Mouse (Mus musculus): ENCODE data around the gene Yif1a. TPM values are rescaled to one million over a fixed set of nuclear protein-coding genes. Genes with fewer than 3 reads are reported as not detected.
"Not testable (repeated sequence)": the region's sequence is repeated elsewhere in the genome, so short reads cannot be mapped to it uniquely, and the experiment has no call there.

Yif1a gene
- total RNA-seq, 4 experiments from 2014 or later: 37.4 to 44.7 (median 39.8) TPM

GRCm38 (mm10) chr19:5085145-5085863 lies 3.0 kb upstream of the Yif1a start, which contains the start of gene Tmem151a:
Gene Tmem151a, minus strand, starts transcription at chr19:5085531.
- no peak for DNase-seq (ENCODE audit: low spot score in 2 of 2)

GRCm38 (mm10) chr19:5086533-5086932 lies 1.8 kb upstream of the Yif1a start:
- not testable (repeated sequence) for DNase-seq (ENCODE audit: low spot score in 2 of 2)

- no peak for DNase-seq (ENCODE audit: low spot score in 2 of 2)
These were observed 986 bp downstream of the Yif1a start for GRCm38 (mm10) chr19:5089324-5089723.

GRCm38 (mm10) chr19:5092083-5092482 lies 3.7 kb downstream of the Yif1a start:
- no peak for DNase-seq (ENCODE audit: low spot score in 2 of 2)

GRCm38 (mm10) chr19:5093481-5094242 lies 5.3 kb downstream of the Yif1a start:
- DNase-seq (ENCODE audit: low spot score in 2 of 2): no peak

GRCm38 (mm10) chr19:5094243-5094632 lies 5.9 kb downstream of the Yif1a start:
- peak; percentile 78 to 79 for DNase-seq (ENCODE audit: low spot score in 2 of 2)

GRCm38 (mm10) chr19:5094746-5095417 lies 6.5 kb downstream of the Yif1a start:
- no peak for DNase-seq (ENCODE audit: low spot score in 2 of 2)

GRCm38 (mm10) chr19:5095887-5096474 lies 7.6 kb downstream of the Yif1a start:
- no peak for DNase-seq (ENCODE audit: low spot score in 2 of 2)

GRCm38 (mm10) chr19:5097521-5098362 lies 9.4 kb downstream of the Yif1a start:
- no peak for DNase-seq (ENCODE audit: low spot score in 2 of 2)

GRCm38 (mm10) chr19:5098363-5099143 lies 10.2 kb downstream of the Yif1a start, which contains the start of gene Cnih2:
Gene Cnih2, minus strand, starts transcription at chr19:5098521.
- DNase-seq (ENCODE audit: low spot score in 2 of 2): no peak

GRCm38 (mm10) chr19:5106074-5106473 lies 17.7 kb downstream of the Yif1a start:
- no peak for DNase-seq (ENCODE audit: low spot score in 2 of 2)

- peak; percentile 97 to 98 for DNase-seq (ENCODE audit: low spot score in 2 of 2)
These were observed 18.4 kb downstream of the Yif1a start, which contains the start of gene Rab1b for GRCm38 (mm10) chr19:5106731-5107191. Gene Rab1b, minus strand, starts transcription at chr19:5107072.

- DNase-seq (ENCODE audit: low spot score in 2 of 2): no peak
These were observed 19.4 kb downstream of the Yif1a start for GRCm38 (mm10) chr19:5107556-5108270.

GRCm38 (mm10) chr19:5108271-5108575 lies 19.9 kb downstream of the Yif1a start:
- DNase-seq (ENCODE audit: low spot score in 2 of 2): no peak

- no peak for DNase-seq (ENCODE audit: low spot score in 2 of 2)
These were observed 20.4 kb downstream of the Yif1a start for GRCm38 (mm10) chr19:5108702-5109101.

- DNase-seq (ENCODE audit: low spot score in 2 of 2): no peak
These were observed 21.5 kb downstream of the Yif1a start for GRCm38 (mm10) chr19:5109659-5110453.

- no peak for DNase-seq (ENCODE audit: low spot score in 2 of 2)
These were observed 25.4 kb downstream of the Yif1a start for GRCm38 (mm10) chr19:5113783-5114182.
